Mouse (Mus musculus): ENCODE measurements around the gene Uox. TPM values are rescaled to one million over a fixed set of nuclear protein-coding genes. Genes with fewer than 3 reads are reported as not detected.

The Uox gene
- total RNA-seq, 2 experiments from 2014 or later = 0.45 TPM; not detected in 1

- DNase-seq (ENCODE audit: low spot score in 2 of 2) = no peak
Observed at GRCm38 (mm10) chr3:146583478-146583877, 13.3 kb downstream of the Uox start.

- DNase-seq (ENCODE audit: low spot score in 2 of 2) = no peak
Observed at GRCm38 (mm10) chr3:146583908-146584307, 13.7 kb downstream of the Uox start.

GRCm38 (mm10) chr3:146586616-146587015, 16.4 kb downstream of the Uox start:
- DNase-seq (ENCODE audit: low spot score in 2 of 2) = no peak

GRCm38 (mm10) chr3:146589523-146589922, 19.3 kb downstream of the Uox start:
- no peak for DNase-seq (ENCODE audit: low spot score in 2 of 2)

- DNase-seq (ENCODE audit: low spot score in 2 of 2) = no peak
Observed at GRCm38 (mm10) chr3:146591159-146591558, 20.9 kb downstream of the Uox start.

GRCm38 (mm10) chr3:146591601-146592000, 21.4 kb downstream of the Uox start:
- no peak for DNase-seq (ENCODE audit: low spot score in 2 of 2)

GRCm38 (mm10) chr3:146595440-146595839, 25.2 kb downstream of the Uox start:
- no peak for DNase-seq (ENCODE audit: low spot score in 2 of 2)

GRCm38 (mm10) chr3:146596387-146596786, 26.2 kb downstream of the Uox start:
- no peak for DNase-seq (ENCODE audit: low spot score in 2 of 2)

- no peak for DNase-seq (ENCODE audit: low spot score in 2 of 2)
Observed at GRCm38 (mm10) chr3:146596864-146597263, 26.6 kb downstream of the Uox start.

- DNase-seq (ENCODE audit: low spot score in 2 of 2) = peak; percentile 43 to 81
Observed at GRCm38 (mm10) chr3:146598411-146598810, 28.2 kb downstream of the Uox start.

GRCm38 (mm10) chr3:146599198-146599900, 29.1 kb downstream of the Uox start:
- peak in 1 of 2 experiments; percentile 43 for DNase-seq (ENCODE audit: low spot score in 2 of 2)

GRCm38 (mm10) chr3:146601205-146601604, 31.0 kb downstream of the Uox start:
- DNase-seq (ENCODE audit: low spot score in 2 of 2) = no peak

- no peak for DNase-seq (ENCODE audit: low spot score in 2 of 2)
Observed at GRCm38 (mm10) chr3:146602531-146602930, 32.3 kb downstream of the Uox start.

GRCm38 (mm10) chr3:146604647-146605046, 34.4 kb downstream of the Uox start:
- DNase-seq (ENCODE audit: low spot score in 2 of 2) = no peak

- DNase-seq (ENCODE audit: low spot score in 2 of 2) = peak; percentile 54 to 70
Observed at GRCm38 (mm10) chr3:146607368-146607767, 37.1 kb downstream of the Uox start.

- DNase-seq (ENCODE audit: low spot score in 2 of 2) = no peak
Observed at GRCm38 (mm10) chr3:146610322-146610721, 40.1 kb downstream of the Uox start.

- no peak for DNase-seq (ENCODE audit: low spot score in 2 of 2)
Observed at GRCm38 (mm10) chr3:146611261-146611660, 41.0 kb downstream of the Uox start.

GRCm38 (mm10) chr3:146611821-146612220, 41.6 kb downstream of the Uox start:
- no peak for DNase-seq (ENCODE audit: low spot score in 2 of 2)

- no peak for DNase-seq (ENCODE audit: low spot score in 2 of 2)
Observed at GRCm38 (mm10) chr3:146615496-146615895, 45.3 kb downstream of the Uox start, which contains the start of gene Dnase2b. Gene Dnase2b (minus strand): TSS chr3:146615596.

GRCm38 (mm10) chr3:146616533-146617283, 46.5 kb downstream of the Uox start:
- no peak for DNase-seq (ENCODE audit: low spot score in 2 of 2)

- no peak for DNase-seq (ENCODE audit: low spot score in 2 of 2)
Observed at GRCm38 (mm10) chr3:146617946-146618345, 47.7 kb downstream of the Uox start.

- DNase-seq (ENCODE audit: low spot score in 2 of 2) = no peak
Observed at GRCm38 (mm10) chr3:146618357-146618756, 48.1 kb downstream of the Uox start.

All from layer of hippocampus, adult 18-20 months (tissue).